ENCODE assay signal across 34 mouse cellular contexts in genomic region chr5:17883357-17883875, GRCm38 (mm10).
"Had no signal": no experiment of that assay in that cellular context is flagged by ENCODE, and none has a peak within 500 bp of the region (broad histone marks: within the 10 kb centered on the region; RNA-seq: fewer than 3 reads in every experiment).

No protein-coding gene starts in this region.

- ATAC-seq: hindbrain, embryonic 16.5 days; hindbrain, postnatal 0 days; inflammation-experienced regulatory T-cells, adult 6 months; intestine, embryonic 15.5 days; intestine, embryonic 16.5 days; intestine, postnatal 0 days had no signal

- H3K27ac ChIP-seq: heart, embryonic 13.5 days; heart, embryonic 15.5 days; hindbrain, embryonic 10.5 days; hindbrain, embryonic 12.5 days; hindbrain, embryonic 13.5 days; hindbrain, embryonic 14.5 days; hindbrain, embryonic 15.5 days; hindbrain, postnatal 0 days; intestine, embryonic 15.5 days; kidney, embryonic 15.5 days; kidney, postnatal 0 days; layer of hippocampus, adult 2 months had no signal

- H3K9me3 ChIP-seq: heart, embryonic 12.5 days; heart, embryonic 13.5 days; heart, embryonic 15.5 days; hindbrain, embryonic 10.5 days; hindbrain, embryonic 12.5 days; hindbrain, embryonic 13.5 days; hindbrain, embryonic 15.5 days; intestine, embryonic 15.5 days; kidney, embryonic 15.5 days had no signal

- H3K4me3 ChIP-seq: heart, embryonic 12.5 days; heart, embryonic 13.5 days; heart, embryonic 15.5 days; hindbrain, embryonic 10.5 days; hindbrain, embryonic 12.5 days; hindbrain, embryonic 13.5 days; hindbrain, embryonic 15.5 days; intestine, embryonic 15.5 days; kidney, embryonic 15.5 days; layer of hippocampus, adult 2 months had no signal

- H3K9ac ChIP-seq: heart, embryonic 12.5 days; heart, embryonic 13.5 days; heart, embryonic 15.5 days; hindbrain, embryonic 12.5 days; hindbrain, embryonic 13.5 days; hindbrain, embryonic 14.5 days; hindbrain, embryonic 15.5 days; intestine, embryonic 15.5 days; kidney, embryonic 15.5 days had no signal

- H3K27me3 ChIP-seq: heart, embryonic 12.5 days; heart, embryonic 13.5 days; heart, embryonic 15.5 days; hindbrain, embryonic 12.5 days; hindbrain, embryonic 13.5 days; hindbrain, embryonic 15.5 days; intestine, embryonic 15.5 days; kidney, embryonic 15.5 days had no signal

- DNase-seq: heart, postnatal 10 days; heart, postnatal 14 days; heart, postnatal 36 days; heart, postnatal 4 days; kidney, adult 11 months; kidney, adult 18-20 months; kidney, adult 2 months; kidney, adult 8-10 months; kidney, adult 9 months; kidney, postnatal 10 days; kidney, postnatal 14 days; kidney, postnatal 25 days; kidney, postnatal 36 days; kidney, postnatal 4 days; layer of hippocampus, adult 9-11 months; layer of hippocampus, postnatal 36 days had no signal

- H3K36me3 ChIP-seq: heart, embryonic 12.5 days; heart, embryonic 13.5 days; heart, embryonic 15.5 days; hindbrain, embryonic 10.5 days; hindbrain, embryonic 12.5 days; hindbrain, embryonic 13.5 days; hindbrain, embryonic 15.5 days; intestine, embryonic 15.5 days; kidney, embryonic 15.5 days had no signal

- H3K4me2 ChIP-seq: heart, embryonic 11.5 days; heart, embryonic 12.5 days; heart, embryonic 13.5 days; heart, embryonic 15.5 days; hindbrain, embryonic 12.5 days; hindbrain, embryonic 13.5 days; hindbrain, embryonic 14.5 days; hindbrain, embryonic 15.5 days; intestine, embryonic 15.5 days; kidney, embryonic 15.5 days had no signal

- H3K4me1 ChIP-seq: hindbrain, embryonic 10.5 days; hindbrain, embryonic 12.5 days; hindbrain, embryonic 13.5 days; hindbrain, embryonic 15.5 days; intestine, embryonic 15.5 days; kidney, embryonic 15.5 days had no signal
